Mouse (Mus musculus) CH12.LX (cell line): ENCODE measurements around the gene Stk36. TPM values are rescaled to one million over a fixed set of nuclear protein-coding genes. Genes with fewer than 3 reads are reported as not detected.

ENCODE experiments used
- DNase-seq: peaks from one replicate; pipeline ENCODE4 v3.0.0-alpha.2; 2013; ENCODE audit errors: extremely low read depth
- H3K27ac ChIP-seq: 2 replicates; pipeline ENCODE4 v1.5.1; 2012; ENCODE audit warnings: low read depth, mild to moderate bottlenecking, control low read depth, moderate library complexity; ENCODE audit not compliant: insufficient read depth
- H3K27me3 ChIP-seq: replicated peaks from 2 replicates; pipeline ENCODE3; 2012; ENCODE audit warnings: inconsistent platforms
- H3K36me3 ChIP-seq, 2 experiments: replicated peaks in 1 of 2; 2 replicates each; pipeline versions ENCODE3 to v1.6.1; 2012; ENCODE audit warnings: inconsistent platforms in 1 of 2, low read length in 1 of 2, mild to moderate bottlenecking in 1 of 2, mixed read lengths in 1 of 2, moderate library complexity in 1 of 2; ENCODE audit not compliant: control insufficient read depth in 1 of 2, insufficient read depth in 1 of 2
- H3K4me1 ChIP-seq, 2 experiments: 2 replicates each; pipeline ENCODE4 v1.6.1; 2012; ENCODE audit warnings: inconsistent platforms in 1 of 2, moderate library complexity in 1 of 2; ENCODE audit not compliant: insufficient read depth in 2 of 2, control insufficient read depth in 1 of 2
- H3K4me2 ChIP-seq: 2 replicates; pipeline ENCODE4 v1.6.1; 2012; ENCODE audit warnings: low read depth, mild to moderate bottlenecking, control low read depth; ENCODE audit not compliant: poor library complexity, insufficient read depth, severe bottlenecking
- H3K4me3 ChIP-seq, 3 experiments: fragments of 150-350 bp in 1 of 3; sonication (generic) in 1 of 3; replicated peaks in 1 of 3; 2 replicates each; pipeline versions ENCODE3 to v1.5.1; 2011 to 2012; ENCODE audit warnings: low read depth in 2 of 3, low read length in 2 of 3, mild to moderate bottlenecking in 2 of 3, moderate library complexity in 2 of 3, control low read depth in 1 of 3, improper control_type of control experiment in 1 of 3, inconsistent platforms in 1 of 3, mixed read lengths in 1 of 3; ENCODE audit not compliant: poor library complexity in 1 of 3
- H3K79me2 ChIP-seq: replicated peaks from 2 replicates; pipeline ENCODE4 v1.6.1; 2012; ENCODE audit warnings: mild to moderate bottlenecking, moderate library complexity; ENCODE audit not compliant: control insufficient read depth, poor library complexity, insufficient read depth, severe bottlenecking; ENCODE audit errors: extremely low read depth
- H3K9ac ChIP-seq: 2 replicates; pipeline ENCODE4 v1.6.1; 2012; ENCODE audit warnings: low read depth, mild to moderate bottlenecking, control low read depth, moderate library complexity; ENCODE audit not compliant: insufficient read depth
- H3K9me3 ChIP-seq: replicated peaks from 2 replicates; pipeline ENCODE3; 2012; ENCODE audit warnings: low read length, inconsistent platforms, mixed read lengths
- BHLHE40 ChIP-seq: IDR thresholded peaks from 2 replicates; pipeline ENCODE4 v1.6.1; 2011; ENCODE audit warnings: mild to moderate bottlenecking, low read depth, low read length, improper control_type of control experiment
- CHD1 ChIP-seq: IDR thresholded peaks from 2 replicates; pipeline ENCODE4 v1.6.1; 2012; ENCODE audit warnings: low read depth, low read length, improper control_type of control experiment, inconsistent platforms
- CTCF ChIP-seq, 2 experiments: IDR thresholded peaks in 1 of 2; conservative IDR thresholded peaks in 1 of 2; 2 replicates each; pipeline ENCODE4 v1.5.1; 2011 to 2012; ENCODE audit warnings: low read depth in 2 of 2, low read length in 2 of 2, improper control_type of control experiment in 1 of 2, inconsistent platforms in 1 of 2, mild to moderate bottlenecking in 1 of 2, moderate library complexity in 1 of 2
- E2F4 ChIP-seq: IDR thresholded peaks from 2 replicates; pipeline ENCODE4 v1.6.1; 2011; ENCODE audit warnings: low read depth, low read length, improper control_type of control experiment; ENCODE audit not compliant: insufficient replicate concordance
- EP300 ChIP-seq: IDR thresholded peaks from 2 replicates; pipeline ENCODE4 v1.6.1; 2011; ENCODE audit warnings: low read length, improper control_type of control experiment
- HCFC1 ChIP-seq: IDR thresholded peaks from 2 replicates; pipeline ENCODE4 v1.6.1; 2012; ENCODE audit warnings: low read depth, mild to moderate bottlenecking, inconsistent platforms, low read length, improper control_type of control experiment
- JUND ChIP-seq: conservative IDR thresholded peaks from 2 replicates; pipeline ENCODE4 v1.6.1; 2011; ENCODE audit warnings: low read depth, low read length, improper control_type of control experiment
- KAT2A ChIP-seq: IDR thresholded peaks from 2 replicates; pipeline ENCODE4 v1.6.1; 2012; ENCODE audit warnings: low read length, improper control_type of control experiment, inconsistent platforms; ENCODE audit not compliant: insufficient replicate concordance
- MAFK ChIP-seq: IDR thresholded peaks from 2 replicates; pipeline ENCODE4 v1.6.1; 2011; ENCODE audit warnings: low read length, improper control_type of control experiment; ENCODE audit not compliant: insufficient replicate concordance
- MAX ChIP-seq: IDR thresholded peaks from 2 replicates; pipeline ENCODE4 v1.6.1; 2011; ENCODE audit warnings: low read length, improper control_type of control experiment
- MAZ ChIP-seq: IDR thresholded peaks from 2 replicates; pipeline ENCODE4 v1.6.1; 2012; ENCODE audit warnings: low read depth, mild to moderate bottlenecking, inconsistent platforms, low read length, improper control_type of control experiment, moderate library complexity
- MEF2A ChIP-seq: IDR thresholded peaks from 2 replicates; pipeline ENCODE4 v1.6.1; 2014; ENCODE audit warnings: low read depth, mild to moderate bottlenecking, inconsistent platforms, low read length, improper control_type of control experiment, borderline replicate concordance
- NELFE ChIP-seq: IDR thresholded peaks from 2 replicates; pipeline ENCODE4 v1.6.1; 2011; ENCODE audit warnings: low read depth, low read length, improper control_type of control experiment
- NRF1 ChIP-seq: IDR thresholded peaks from 2 replicates; pipeline ENCODE4 v1.6.1; 2014; ENCODE audit warnings: low read depth, mild to moderate bottlenecking, inconsistent platforms, low read length, improper control_type of control experiment, moderate library complexity
- POLR2A ChIP-seq: IDR thresholded peaks from 2 replicates; pipeline ENCODE4 v1.6.1; 2011; ENCODE audit warnings: low read depth, mild to moderate bottlenecking, improper control_type of control experiment, low read length
- POLR2AphosphoS2 ChIP-seq: IDR thresholded peaks from 2 replicates; pipeline ENCODE4 v1.6.1; 2011; ENCODE audit warnings: low read depth, low read length, improper control_type of control experiment
- RCOR1 ChIP-seq: conservative IDR thresholded peaks from 2 replicates; pipeline ENCODE4 v1.6.1; 2012; ENCODE audit warnings: low read depth, mild to moderate bottlenecking, inconsistent platforms, low read length, improper control_type of control experiment
- SIN3A ChIP-seq: IDR thresholded peaks from 2 replicates; pipeline ENCODE4 v1.6.1; 2012; ENCODE audit warnings: low read length, improper control_type of control experiment, inconsistent platforms
- SMC3 ChIP-seq: IDR thresholded peaks from 2 replicates; pipeline ENCODE4 v1.6.1; 2011; ENCODE audit warnings: low read depth, low read length, improper control_type of control experiment
- USF1 ChIP-seq: IDR thresholded peaks from 2 replicates; pipeline ENCODE4 v1.6.1; 2014; ENCODE audit warnings: low read depth, mild to moderate bottlenecking, inconsistent platforms, low read length, improper control_type of control experiment
- USF2 ChIP-seq: conservative IDR thresholded peaks from 2 replicates; pipeline ENCODE4 v1.6.1; 2011; ENCODE audit warnings: low read depth, low read length, improper control_type of control experiment
- ZC3H11A ChIP-seq: IDR thresholded peaks from 2 replicates; pipeline ENCODE4 v1.6.1; 2012; ENCODE audit warnings: low read depth, mild to moderate bottlenecking, inconsistent platforms, low read length, improper control_type of control experiment
- dilution Hi-C: fragments of 300-500 bp; cut with MboI; formaldehyde crosslinking; loops from 2 replicates; pipeline ENCODE4 v1.14.3; 2020; ENCODE audit warnings: low sequenced_read_pairs; ENCODE audit not compliant: extremely low pct_unique_long_range_greater_than_20kb, extremely low pct_ligation_motif_present
- in situ Hi-C: fragments of 300-500 bp; cut with MboI; formaldehyde crosslinking; loops from 3 replicates; pipeline ENCODE4 v1.14.3; 2019; ENCODE audit warnings: low sequenced_read_pairs, low pct_ligation_motif_present, low pct_unique_long_range_greater_than_20kb, mixed read lengths
- polyA plus RNA-seq: library from polyadenylated mRNA; unstranded; fragments of >175 nt; gene quantifications from 2 replicates; pipeline ENCODE4 v1.2.1, GENCODE M21; 2012; ENCODE audit warnings: low read depth; ENCODE audit not compliant: insufficient read length
- total RNA-seq, 2 experiments: library from RNA; depleted of rRNA; stranded (reverse); fragments of 300-350 nt in 1 of 2; fragments of >200 nt in 1 of 2; gene quantifications; 2 replicates each; pipeline ENCODE4 v1.2.3; 2012 to 2014

Stk36 gene
- total and polyA plus RNA-seq, 3 experiments = 0.40 to 1.8 (median 0.81) TPM

DNA sequence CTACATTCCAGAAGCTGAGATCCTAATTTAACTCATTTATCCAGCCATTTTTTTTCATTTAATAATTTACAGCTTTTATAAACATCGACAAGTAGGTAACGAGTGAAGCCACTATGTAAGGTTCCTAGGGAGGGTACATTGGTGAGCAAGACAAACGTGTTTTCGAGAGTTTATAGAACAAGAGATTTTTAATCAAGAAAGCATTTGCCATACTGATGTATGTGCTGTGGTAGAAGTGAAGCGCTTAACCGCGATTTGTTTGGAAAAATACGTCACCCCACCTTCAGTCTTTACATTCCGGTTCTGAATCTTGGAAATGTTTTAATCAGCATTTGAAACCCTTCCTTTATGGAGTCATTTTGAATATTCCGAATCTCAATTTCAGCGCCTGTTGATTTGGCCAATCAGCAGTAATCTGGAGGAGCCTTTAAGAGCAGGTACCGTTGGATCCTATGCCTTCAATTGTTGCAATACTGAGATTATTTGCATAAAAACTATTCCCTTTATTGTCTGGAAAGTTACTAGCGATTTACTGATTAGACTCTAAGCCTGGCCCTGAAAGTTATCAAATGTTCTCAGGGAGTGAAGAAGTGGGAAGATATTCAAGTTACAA is 61.1 kb downstream of the Stk36 start (continued):
- TF ChIP-seq MAFK = peak; percentile 27; the same call in 1 of the 2 replicates
- no peak for TF ChIP-seq CTCF (conservative IDR thresholded peaks at IDR 0.05 in 1 of 2, IDR thresholded peaks at IDR 0.05 in 1 of 2; ENCODE audit: low read depth in 2 of 2, low read length in 2 of 2)
- TF ChIP-seq SMC3 = no peak
- no peak for TF ChIP-seq NRF1
- TF ChIP-seq MEF2A = no peak
- TF ChIP-seq USF2 = no peak
- TF ChIP-seq MAZ = no peak
- no peak for TF ChIP-seq RCOR1
- peak; percentile 46; the same call in 1 of the 2 replicates for TF ChIP-seq SIN3A
- no peak for TF ChIP-seq MAX
- TF ChIP-seq E2F4 = no peak
- TF ChIP-seq HCFC1 = no peak
- TF ChIP-seq KAT2A = no peak
- no peak for TF ChIP-seq BHLHE40
- no peak for TF ChIP-seq POLR2AphosphoS2
- TF ChIP-seq USF1 = no peak
- no peak for TF ChIP-seq JUND

DNA sequence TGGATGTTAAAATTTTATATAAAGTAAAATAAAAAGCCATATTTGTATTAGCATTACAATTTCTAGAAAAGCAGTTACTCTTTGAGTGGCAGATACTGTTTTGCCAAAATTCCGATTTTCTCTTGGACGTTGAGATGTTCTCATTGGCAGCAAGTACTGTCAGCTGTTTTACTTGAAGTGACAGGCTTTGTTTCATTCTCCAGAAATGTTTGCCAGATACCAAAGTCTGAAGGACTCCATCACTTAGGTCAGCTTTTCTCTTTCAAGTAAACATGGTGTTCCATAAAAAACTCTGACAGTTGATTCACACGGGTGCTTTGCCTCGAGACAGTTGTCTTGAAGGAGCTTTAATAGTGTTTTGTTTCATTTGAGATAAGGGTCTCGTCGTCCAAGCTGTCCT is 63.9 kb downstream of the Stk36 start:
- H3K27me3 ChIP-seq = no peaks in the 10 kb centered on the region
- peaks cover 0 to 46% of the 10 kb centered on the region in 2 experiments for H3K36me3 ChIP-seq
- no peak overlapping the region for H3K27ac ChIP-seq
- dilution Hi-C loops (no loop called here), in situ Hi-C loops (no loop called here)
- TF ChIP-seq MEF2A (no peak), NELFE (no peak), SMC3 (no peak), EP300 (no peak), CHD1 (no peak), SIN3A (no peak), ZC3H11A (no peak), E2F4 (no peak), POLR2A (no peak)
- peaks cover 5 to 53% of the 10 kb centered on the region in 2 experiments; a peak in 3 of 4 replicates for H3K4me1 ChIP-seq
- peaks cover 26% of the 10 kb centered on the region for H3K79me2 ChIP-seq
- H3K9me3 ChIP-seq = no peaks in the 10 kb centered on the region
- H3K4me2 ChIP-seq = no peak overlapping the region
- no peak overlapping the region for H3K4me3 ChIP-seq
- no peak overlapping the region for H3K9ac ChIP-seq
- no peak for DNase-seq
